Mouse (Mus musculus) forebrain, embryonic 12.5 days (tissue): ENCODE results near the gene Urah. TPM values are rescaled to one million over a fixed set of nuclear protein-coding genes. Genes with fewer than 3 reads are reported as not detected.

Experiments used
- ATAC-seq: fragments of 200-750 bp; cut with Nextera tagmentation; 2 replicates; pipeline ENCODE4 v1.8.0; 2017; ENCODE audit warnings: moderate TSS enrichment; ENCODE audit not compliant: low FRiP score
- H3K27ac ChIP-seq: fragments of 300-500 bp; sonication (generic); 2 replicates; pipeline ENCODE4 v1.5.1; 2016; ENCODE audit warnings: mild to moderate bottlenecking
- H3K27me3 ChIP-seq: fragments of 300-500 bp; sonication (generic); 2 replicates; pipeline ENCODE4 v1.6.1; 2016; ENCODE audit warnings: mild to moderate bottlenecking
- H3K36me3 ChIP-seq: fragments of 300-500 bp; sonication (generic); replicated peaks from 2 replicates; pipeline ENCODE4 v1.6.1; 2016; ENCODE audit warnings: mild to moderate bottlenecking
- H3K4me1 ChIP-seq: fragments of 300-500 bp; sonication (generic); 2 replicates; pipeline ENCODE4 v1.6.1; 2016
- H3K4me2 ChIP-seq: fragments of 300-500 bp; sonication (generic); 2 replicates; pipeline ENCODE4 v1.6.1; 2016; ENCODE audit warnings: mild to moderate bottlenecking, moderate library complexity
- H3K4me3 ChIP-seq: fragments of 300-500 bp; sonication (generic); replicated peaks from 2 replicates; pipeline ENCODE4 v1.5.1; 2016; ENCODE audit warnings: mild to moderate bottlenecking
- H3K9ac ChIP-seq: fragments of 300-500 bp; sonication (generic); 2 replicates; pipeline ENCODE4 v1.6.1; 2016; ENCODE audit warnings: mild to moderate bottlenecking
- H3K9me3 ChIP-seq: fragments of 300-500 bp; sonication (generic); 2 replicates; pipeline ENCODE4 v1.6.1; 2016
- WGBS: fragments of 180-500 bp; shearing (Covaris S2); methylation state at CpG from one replicate; pipeline ENCODE4 v1.1.7; 2016; 5-methylcytosine and 5-hydroxymethylcytosine counted together
- polyA plus RNA-seq: library from polyadenylated mRNA; unstranded; fragments of >200 nt; fragmentation: Nextera tagmentation; extraction: Ambion mirVana; gene quantifications from 2 replicates; pipeline ENCODE4 v1.2.1, GENCODE M21; 2016

The Urah gene
- not detected in 2 replicates for polyA plus RNA-seq

GRCm38 (mm10) chr7:140834968-140835757, at the start of gene Urah:
Urah (plus strand) TSS chr7:140835018.
- ATAC-seq: no peak
- Histone ChIP-seq H3K9me3 (no peaks in the 10 kb centered on the region), H3K4me2 (no peak within 1 kb of the TSS), H3K4me3 (no peak within 1 kb of the TSS), H3K36me3 (no peaks in the 10 kb centered on the region), H3K27me3 (peaks cover 3% of the 10 kb centered on the region; the same call in 1 of the 2 replicates), H3K27ac (no peak within 1 kb of the TSS), H3K4me1 (no peaks in the 10 kb centered on the region), H3K9ac (no peak within 1 kb of the TSS)
- WGBS: 45% methylated on average over 20 of the region's 20 CpGs

- WGBS: 86% methylated on average over 33 of the region's 33 CpGs
These were observed 47.3 kb upstream of the Urah start, which contains the start of gene Syce1 for GRCm38 (mm10) chr7:140787406-140788052. Syce1 (minus strand) TSS chr7:140787852.

GRCm38 (mm10) chr7:140788053-140788435, 46.8 kb upstream of the Urah start:
- Histone ChIP-seq H3K27ac (no peak overlapping the region), H3K4me3 (no peak overlapping the region), H3K36me3 (no peaks in the 10 kb centered on the region), H3K27me3 (no peaks in the 10 kb centered on the region), H3K4me2 (no peak overlapping the region), H3K4me1 (no peaks in the 10 kb centered on the region), H3K9ac (no peak overlapping the region), H3K9me3 (no peaks in the 10 kb centered on the region)
- 87% methylated on average over 7 of the region's 7 CpGs for whole genome bisulfite sequencing
- ATAC-seq: no peak

More at GRCm38 (mm10) chr7:140787406-140788052, 47.3 kb upstream of the Urah start, which contains the start of gene Syce1:
- Histone ChIP-seq H3K36me3 (no peaks in the 10 kb centered on the region), H3K4me1 (no peaks in the 10 kb centered on the region), H3K4me2 (no peak within 1 kb of the TSS), H3K9me3 (no peaks in the 10 kb centered on the region), H3K27ac (no peak within 1 kb of the TSS), H3K27me3 (no peaks in the 10 kb centered on the region), H3K4me3 (no peak within 1 kb of the TSS), H3K9ac (no peak within 1 kb of the TSS)
- ATAC-seq: no peak

GRCm38 (mm10) chr7:140793541-140793940, 41.3 kb upstream of the Urah start:
- no peak overlapping the region for H3K4me2 ChIP-seq
- no peak overlapping the region for H3K9ac ChIP-seq
- no peaks in the 10 kb centered on the region for H3K9me3 ChIP-seq
- no peak for ATAC-seq
- H3K27ac ChIP-seq: no peak overlapping the region
- no peaks in the 10 kb centered on the region for H3K36me3 ChIP-seq
- 75% methylated on average over 4 of the region's 4 CpGs for WGBS
- no peak overlapping the region for H3K4me3 ChIP-seq
- no peaks in the 10 kb centered on the region for H3K27me3 ChIP-seq
- no peaks in the 10 kb centered on the region for H3K4me1 ChIP-seq

GRCm38 (mm10) chr7:140797619-140798018, 37.2 kb upstream of the Urah start:
- no peaks in the 10 kb centered on the region for H3K27me3 ChIP-seq
- no peak overlapping the region for H3K9ac ChIP-seq
- H3K4me3 ChIP-seq: no peak overlapping the region
- no peak for ATAC-seq
- H3K4me1 ChIP-seq: no peaks in the 10 kb centered on the region
- no peaks in the 10 kb centered on the region for H3K36me3 ChIP-seq
- H3K27ac ChIP-seq: no peak overlapping the region
- WGBS: 91% methylated on average over 3 of the region's 3 CpGs
- H3K9me3 ChIP-seq: no peaks in the 10 kb centered on the region
- H3K4me2 ChIP-seq: no peak overlapping the region

- Histone ChIP-seq H3K4me1 (no peaks in the 10 kb centered on the region), H3K9ac (no peak overlapping the region), H3K9me3 (no peaks in the 10 kb centered on the region), H3K4me3 (no peak overlapping the region), H3K36me3 (no peaks in the 10 kb centered on the region), H3K4me2 (no peak overlapping the region), H3K27me3 (no peaks in the 10 kb centered on the region), H3K27ac (no peak overlapping the region)
- no peak for ATAC-seq
- 66% methylated on average over 2 of the region's 2 CpGs for WGBS
These were observed 36.6 kb upstream of the Urah start for GRCm38 (mm10) chr7:140798212-140798611.

GRCm38 (mm10) chr7:140802629-140803028, 32.2 kb upstream of the Urah start:
- Histone ChIP-seq H3K9me3 (no peaks in the 10 kb centered on the region), H3K4me1 (no peaks in the 10 kb centered on the region), H3K27ac (no peak overlapping the region), H3K9ac (no peak overlapping the region), H3K4me2 (no peak overlapping the region), H3K4me3 (no peak overlapping the region), H3K27me3 (no peaks in the 10 kb centered on the region), H3K36me3 (no peaks in the 10 kb centered on the region)
- no peak for ATAC-seq
- 88% methylated on average over 6 of the region's 6 CpGs for WGBS

- H3K9ac ChIP-seq: no peak overlapping the region
- WGBS: 13% methylated on average over 1 of the region's 1 CpGs
These were observed 29.1 kb upstream of the Urah start for GRCm38 (mm10) chr7:140805704-140806103.

GRCm38 (mm10) chr7:140810496-140810895, 24.3 kb upstream of the Urah start:
- H3K27me3 ChIP-seq: no peaks in the 10 kb centered on the region
- H3K9me3 ChIP-seq: no peaks in the 10 kb centered on the region
- H3K4me3 ChIP-seq: no peak overlapping the region
- 91% methylated on average over 6 of the region's 6 CpGs for WGBS
- no peak overlapping the region for H3K27ac ChIP-seq
- no peak for ATAC-seq
- no peaks in the 10 kb centered on the region for H3K4me1 ChIP-seq
- H3K36me3 ChIP-seq: peaks cover 24% of the 10 kb centered on the region
- no peak overlapping the region for H3K9ac ChIP-seq
- H3K4me2 ChIP-seq: no peak overlapping the region

More at GRCm38 (mm10) chr7:140805704-140806103, 29.1 kb upstream of the Urah start:
- no peak overlapping the region for H3K4me3 ChIP-seq
- no peaks in the 10 kb centered on the region for H3K9me3 ChIP-seq
- H3K27ac ChIP-seq: no peak overlapping the region
- no peak overlapping the region for H3K4me2 ChIP-seq
- ATAC-seq: no peak
- H3K36me3 ChIP-seq: no peaks in the 10 kb centered on the region
- no peaks in the 10 kb centered on the region for H3K4me1 ChIP-seq
- no peaks in the 10 kb centered on the region for H3K27me3 ChIP-seq

- H3K4me1 ChIP-seq: no peaks in the 10 kb centered on the region
- H3K9me3 ChIP-seq: no peaks in the 10 kb centered on the region
- WGBS: 87% methylated on average over 13 of the region's 13 CpGs
- H3K9ac ChIP-seq: no peak overlapping the region
- H3K27me3 ChIP-seq: no peaks in the 10 kb centered on the region
- no peak overlapping the region for H3K4me2 ChIP-seq
- no peak overlapping the region for H3K27ac ChIP-seq
- H3K4me3 ChIP-seq: no peak overlapping the region
- ATAC-seq: no peak
- H3K36me3 ChIP-seq: peaks cover 24% of the 10 kb centered on the region
These were observed 23.1 kb upstream of the Urah start for GRCm38 (mm10) chr7:140811714-140812113.

- H3K27me3 ChIP-seq: no peaks in the 10 kb centered on the region
- H3K9me3 ChIP-seq: no peaks in the 10 kb centered on the region
- no peak overlapping the region for H3K9ac ChIP-seq
- 92% methylated on average over 12 of the region's 12 CpGs for WGBS
- no peak for ATAC-seq
- no peak overlapping the region for H3K4me2 ChIP-seq
- no peak overlapping the region for H3K4me3 ChIP-seq
- peaks cover 24% of the 10 kb centered on the region for H3K36me3 ChIP-seq
- H3K4me1 ChIP-seq: no peaks in the 10 kb centered on the region
- H3K27ac ChIP-seq: no peak overlapping the region
These were observed 22.0 kb upstream of the Urah start for GRCm38 (mm10) chr7:140812850-140813249.

GRCm38 (mm10) chr7:140820173-140820572, 14.6 kb upstream of the Urah start:
- Histone ChIP-seq H3K4me2 (no peak overlapping the region), H3K36me3 (no peaks in the 10 kb centered on the region), H3K27ac (no peak overlapping the region), H3K27me3 (no peaks in the 10 kb centered on the region; the same call in 1 of the 2 replicates), H3K9ac (no peak overlapping the region), H3K9me3 (no peaks in the 10 kb centered on the region), H3K4me1 (peaks cover 4% of the 10 kb centered on the region; the same call in 1 of the 2 replicates), H3K4me3 (no peak overlapping the region)
- 85% methylated on average over 4 of the region's 4 CpGs for WGBS
- no peak for ATAC-seq
